Mouse (Mus musculus): ENCODE data around the gene Atp6v1g1. TPM values are rescaled to one million over a fixed set of nuclear protein-coding genes. Genes with fewer than 3 reads are reported as not detected.

The Atp6v1g1 gene
- total and polyA plus RNA-seq, 3 experiments: 78.7 to 143 (median 95.1) TPM

DNA sequence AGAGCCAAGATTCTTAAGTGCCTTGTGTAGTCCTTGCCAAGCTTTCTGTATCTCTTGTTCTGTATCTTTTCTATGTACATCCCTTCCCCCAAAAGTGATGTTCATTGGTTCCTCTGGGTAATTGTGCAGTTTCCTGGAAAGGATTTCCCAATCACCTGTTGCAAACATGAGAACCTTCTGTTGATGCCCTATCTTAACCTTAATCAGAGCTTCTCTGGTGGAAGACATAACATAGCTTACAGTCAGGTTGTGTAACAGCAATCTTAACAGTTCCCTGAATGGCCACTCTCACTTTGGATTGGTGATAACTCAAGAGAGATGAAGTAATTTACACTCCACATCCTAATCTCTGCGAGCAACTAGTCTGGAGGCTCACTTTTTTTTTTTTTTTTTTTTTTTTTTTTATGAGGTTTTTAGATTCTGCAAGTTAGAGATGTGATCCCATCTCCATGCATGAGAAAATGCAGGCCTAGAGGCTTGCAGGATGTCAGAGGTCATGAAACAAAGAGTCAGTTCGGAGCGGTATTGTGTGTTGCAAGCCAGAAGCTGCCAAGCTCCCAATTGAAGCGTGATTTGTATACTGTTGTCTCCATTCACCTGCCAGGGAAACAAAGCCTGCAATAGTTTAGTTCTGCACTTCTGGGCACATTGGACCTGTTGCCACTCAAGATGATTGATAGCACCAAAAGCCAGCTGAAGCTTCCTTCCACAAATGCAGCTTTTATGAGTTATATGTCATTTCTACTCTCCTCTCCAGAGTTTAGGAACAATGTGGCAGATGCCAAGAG is 9.4 kb downstream of the Atp6v1g1 start:
- Histone ChIP-seq H3K9ac (ENCODE audit: insufficient read depth, low read depth) (no peak overlapping the region), H3K27ac (ENCODE audit: insufficient read depth, low read depth) (no peak overlapping the region), H3K4me2 (ENCODE audit: insufficient read depth, low read depth, poor library complexity, severe bottlenecking) (no peak overlapping the region), H3K79me2 (replicated peaks; ENCODE audit: control insufficient read depth, extremely low read depth, insufficient read depth, poor library complexity, severe bottlenecking) (no peaks in the 10 kb centered on the region), H3K9me3 (replicated peaks; ENCODE audit: low read length) (no peaks in the 10 kb centered on the region), H3K4me3 (replicated peaks in 1 of 3; ENCODE audit: low read depth in 2 of 3, low read length in 2 of 3, poor library complexity in 1 of 3) (no peak overlapping the region), H3K27me3 (replicated peaks) (no peaks in the 10 kb centered on the region), H3K4me1 (ENCODE audit: control insufficient read depth in 1 of 2, insufficient read depth in 2 of 2) (peaks cover 8 to 27% of the 10 kb centered on the region in 2 experiments), H3K36me3 (replicated peaks in 1 of 2; ENCODE audit: control insufficient read depth in 1 of 2, insufficient read depth in 1 of 2, low read length in 1 of 2) (peaks cover 35 to 56% of the 10 kb centered on the region in 2 experiments)
- in situ Hi-C loops (cut with MboI; ENCODE audit: low pct_ligation_motif_present, low pct_unique_long_range_greater_than_20kb, low sequenced_read_pairs) (loop anchor here (25.0 kb wide), 1 partner anchor 342 kb away; the partner anchor contains the start of gene Col27a1), dilution Hi-C loops (cut with MboI; ENCODE audit: extremely low pct_ligation_motif_present, extremely low pct_unique_long_range_greater_than_20kb, low sequenced_read_pairs) (no loop called here)
- no peak for DNase-seq (ENCODE audit: extremely low read depth)
- no peak for TF ChIP-seq NRF1 (IDR thresholded peaks at IDR 0.05; ENCODE audit: low read depth, low read length)
- no peak for TF ChIP-seq NELFE (IDR thresholded peaks at IDR 0.05; ENCODE audit: low read depth, low read length)
- no peak for TF ChIP-seq E2F4 (IDR thresholded peaks at IDR 0.05; ENCODE audit: insufficient replicate concordance, low read depth, low read length)
- TF ChIP-seq HCFC1 (IDR thresholded peaks at IDR 0.05; ENCODE audit: low read depth, low read length): no peak
- TF ChIP-seq CHD1 (IDR thresholded peaks at IDR 0.05; ENCODE audit: low read depth, low read length): no peak
- no peak for TF ChIP-seq JUND (conservative IDR thresholded peaks at IDR 0.05; ENCODE audit: low read depth, low read length)

DNA sequence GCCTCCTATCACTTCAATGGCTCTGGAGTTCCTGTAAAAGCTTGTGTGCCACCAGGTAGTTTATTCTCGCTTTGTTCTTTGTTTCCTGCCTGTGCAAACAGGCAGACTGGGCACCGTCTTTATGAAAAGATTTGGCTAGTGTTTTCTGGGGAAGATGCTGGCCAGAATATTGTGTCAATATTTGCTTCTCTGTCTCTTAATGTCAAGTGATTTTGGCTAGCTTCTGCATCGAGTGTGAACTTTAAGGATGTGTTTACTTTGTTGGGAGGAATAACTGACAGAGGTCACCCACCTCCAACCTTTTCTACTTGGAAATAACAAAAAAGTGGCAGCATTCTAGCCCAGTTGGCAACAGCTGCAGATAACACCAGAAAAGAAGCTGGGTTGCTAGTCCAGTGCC is 10.0 kb downstream of the Atp6v1g1 start:
- no peak overlapping the region for H3K4me2 ChIP-seq (ENCODE audit: insufficient read depth, low read depth, poor library complexity, severe bottlenecking)
- peaks cover 29 to 50% of the 10 kb centered on the region in 2 experiments for H3K36me3 ChIP-seq (replicated peaks in 1 of 2; ENCODE audit: control insufficient read depth in 1 of 2, insufficient read depth in 1 of 2, low read length in 1 of 2)
- dilution Hi-C loops (cut with MboI; ENCODE audit: extremely low pct_ligation_motif_present, extremely low pct_unique_long_range_greater_than_20kb, low sequenced_read_pairs): no loop called here
- H3K9me3 ChIP-seq (replicated peaks; ENCODE audit: low read length): no peaks in the 10 kb centered on the region
- H3K4me3 ChIP-seq (replicated peaks in 1 of 3; ENCODE audit: low read depth in 2 of 3, low read length in 2 of 3, poor library complexity in 1 of 3): no peak overlapping the region
- peaks cover 10 to 31% of the 10 kb centered on the region in 2 experiments for H3K4me1 ChIP-seq (ENCODE audit: control insufficient read depth in 1 of 2, insufficient read depth in 2 of 2)
- H3K79me2 ChIP-seq (replicated peaks; ENCODE audit: control insufficient read depth, extremely low read depth, insufficient read depth, poor library complexity, severe bottlenecking): no peaks in the 10 kb centered on the region
- TF ChIP-seq E2F4 (IDR thresholded peaks at IDR 0.05; ENCODE audit: insufficient replicate concordance, low read depth, low read length): no peak
- TF ChIP-seq TCF12 (IDR thresholded peaks at IDR 0.05; ENCODE audit: low read depth, low read length): no peak
- TF ChIP-seq PAX5 (IDR thresholded peaks at IDR 0.05; ENCODE audit: low read length): no peak
- TF ChIP-seq MAX (IDR thresholded peaks at IDR 0.05; ENCODE audit: low read length): no peak
- no peak for TF ChIP-seq ZC3H11A (IDR thresholded peaks at IDR 0.05; ENCODE audit: low read depth, low read length)
- TF ChIP-seq ETS1 (conservative IDR thresholded peaks at IDR 0.05; ENCODE audit: low read depth, low read length): no peak
- no peak for TF ChIP-seq USF1 (IDR thresholded peaks at IDR 0.05; ENCODE audit: low read depth, low read length)
- TF ChIP-seq NRF1 (IDR thresholded peaks at IDR 0.05; ENCODE audit: low read depth, low read length): no peak
- TF ChIP-seq MAFK (IDR thresholded peaks at IDR 0.05; ENCODE audit: insufficient replicate concordance, low read length): no peak
- no peak for TF ChIP-seq BHLHE40 (IDR thresholded peaks at IDR 0.05; ENCODE audit: low read depth, low read length)
- no peak for TF ChIP-seq MEF2A (IDR thresholded peaks at IDR 0.05; ENCODE audit: borderline replicate concordance, low read depth, low read length)
- no peak for TF ChIP-seq TBP (conservative IDR thresholded peaks at IDR 0.05; ENCODE audit: low read depth, low read length)
- TF ChIP-seq POLR2AphosphoS2 (IDR thresholded peaks at IDR 0.05; ENCODE audit: low read depth, low read length): no peak
- TF ChIP-seq EP300 (IDR thresholded peaks at IDR 0.05; ENCODE audit: low read length): no peak
- no peak for TF ChIP-seq RCOR1 (conservative IDR thresholded peaks at IDR 0.05; ENCODE audit: low read depth, low read length)
- TF ChIP-seq HCFC1 (IDR thresholded peaks at IDR 0.05; ENCODE audit: low read depth, low read length): no peak
- TF ChIP-seq SIN3A (IDR thresholded peaks at IDR 0.05; ENCODE audit: low read length): no peak
- TF ChIP-seq POLR2A (IDR thresholded peaks at IDR 0.05; ENCODE audit: low read depth, low read length): no peak
- no peak for TF ChIP-seq MXI1 (IDR thresholded peaks at IDR 0.05; ENCODE audit: low read depth, low read length)
- DNase-seq (ENCODE audit: extremely low read depth): no peak
- H3K27ac ChIP-seq (ENCODE audit: insufficient read depth, low read depth): no peak overlapping the region
- no peak overlapping the region for H3K9ac ChIP-seq (ENCODE audit: insufficient read depth, low read depth)
- H3K27me3 ChIP-seq (replicated peaks): no peaks in the 10 kb centered on the region
- in situ Hi-C loops (cut with MboI; ENCODE audit: low pct_ligation_motif_present, low pct_unique_long_range_greater_than_20kb, low sequenced_read_pairs): loop anchor here (25.0 kb wide), 1 partner anchor 342 kb away; the partner anchor contains the start of gene Col27a1

All from CH12.LX (cell line).